Mouse (Mus musculus): ENCODE measurements around the gene Gm20696. TPM values are rescaled to one million over a fixed set of nuclear protein-coding genes. Genes with fewer than 3 reads are reported as not detected.

Gene Gm20696
- total and polyA plus RNA-seq, 2 experiments from 2014 or later, result 2.5 to 3.6 TPM

DNA sequence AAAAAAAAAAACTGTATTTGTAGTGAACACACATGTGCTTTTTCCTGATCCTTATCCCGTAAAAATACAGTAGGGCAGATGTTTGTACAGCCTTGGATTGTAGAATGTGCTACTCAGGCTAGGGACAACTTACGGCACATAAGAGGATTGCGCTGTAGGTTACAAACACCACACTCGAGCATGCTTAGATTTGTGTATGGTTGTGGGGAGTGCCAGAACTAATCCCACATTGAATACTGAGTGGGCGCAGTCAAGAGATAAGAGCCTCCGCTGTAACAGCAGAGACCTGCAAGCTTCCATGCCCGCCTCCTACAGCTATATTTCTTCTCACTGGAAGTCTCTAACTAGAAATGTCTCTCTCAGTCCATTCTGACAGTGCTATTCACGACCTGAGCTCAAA, 431.0 kb downstream of the Gm20696 start:
- no peak for TF ChIP-seq CTCF (IDR thresholded peaks at IDR 0.05; ENCODE audit: low read depth)
- no peak for DNase-seq (ENCODE audit: low spot score)
- WGBS, result 90% methylated on average over 8 of the region's 8 CpGs
- Histone ChIP-seq H3K4me3 (ENCODE audit: low read length) (no peak overlapping the region), H3K27ac (no peak overlapping the region), H3K36me3 (ENCODE audit: insufficient read depth, low read length) (no peaks in the 10 kb centered on the region), H3K4me1 (ENCODE audit: insufficient read depth, low read length) (no peaks in the 10 kb centered on the region), H3K9me3 (ENCODE audit: low read length) (no peaks in the 10 kb centered on the region), H3K27me3 (ENCODE audit: insufficient read depth, low read length) (no peaks in the 10 kb centered on the region), H3K9ac (replicated peaks; ENCODE audit: low read length) (no peak overlapping the region), H3K4me2 (ENCODE audit: low read depth, low read length) (no peak overlapping the region)
- ATAC-seq, result no peak

DNA sequence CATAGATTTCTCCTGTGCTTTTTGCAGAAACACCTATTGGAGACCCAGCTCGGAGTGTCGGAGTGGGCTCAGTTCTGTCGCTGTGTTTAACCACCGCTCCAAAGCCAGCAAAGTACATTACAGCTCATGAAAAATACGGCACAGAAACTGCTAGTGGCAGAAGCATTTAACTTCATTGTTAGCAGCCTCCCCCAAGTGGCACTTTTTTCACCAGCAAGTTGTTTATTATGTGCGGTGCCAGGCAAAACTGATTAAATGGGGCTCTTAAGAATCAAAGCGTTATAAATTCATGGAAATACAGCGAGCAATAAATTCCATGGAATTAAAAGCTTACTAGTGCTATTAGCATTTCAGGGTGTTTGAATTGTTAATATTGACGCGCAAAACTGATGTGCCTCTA, 433.2 kb downstream of the Gm20696 start:
- WGBS, result 61% methylated on average over 10 of the region's 10 CpGs
- no peaks in the 10 kb centered on the region for H3K36me3 ChIP-seq (ENCODE audit: insufficient read depth, low read length)
- no peak overlapping the region for H3K9ac ChIP-seq (replicated peaks; ENCODE audit: low read length)
- no peaks in the 10 kb centered on the region for H3K4me1 ChIP-seq (ENCODE audit: insufficient read depth, low read length)
- no peak for ATAC-seq
- no peak for TF ChIP-seq CTCF (IDR thresholded peaks at IDR 0.05; ENCODE audit: low read depth)
- DNase-seq (ENCODE audit: low spot score), result peak; percentile 37
- no peak overlapping the region for H3K4me3 ChIP-seq (ENCODE audit: low read length)
- no peak overlapping the region for H3K27ac ChIP-seq
- no peaks in the 10 kb centered on the region for H3K9me3 ChIP-seq (ENCODE audit: low read length)
- H3K4me2 ChIP-seq (ENCODE audit: low read depth, low read length), result no peak overlapping the region
- no peaks in the 10 kb centered on the region for H3K27me3 ChIP-seq (ENCODE audit: insufficient read depth, low read length)

DNA sequence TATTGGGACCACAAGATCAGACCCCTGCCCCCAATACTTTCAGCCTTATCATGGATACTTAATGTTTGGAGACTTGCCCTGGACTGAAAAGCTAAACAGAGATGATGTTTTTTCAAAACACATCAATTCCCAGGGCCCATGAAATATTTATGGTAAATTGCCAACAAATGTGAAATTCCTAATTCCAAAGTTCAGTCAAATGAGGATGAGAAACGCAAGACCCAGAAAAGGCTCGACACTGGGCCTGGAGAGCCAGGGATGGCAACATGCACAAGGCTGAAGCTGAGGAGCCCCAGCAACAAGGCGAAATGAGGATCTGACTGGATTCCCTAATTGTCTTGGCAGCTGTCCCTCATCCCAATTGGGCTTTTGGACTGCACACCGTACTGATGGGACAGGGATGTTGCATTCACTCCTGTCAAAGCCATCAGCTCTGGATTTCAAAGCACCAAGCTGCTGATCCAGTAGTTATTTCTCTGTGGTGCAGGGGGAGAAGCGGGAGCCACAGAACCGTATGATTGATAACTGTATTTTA, 438.2 kb downstream of the Gm20696 start:
- H3K36me3 ChIP-seq (ENCODE audit: insufficient read depth, low read length), result no peaks in the 10 kb centered on the region
- WGBS, result 60% methylated on average over 6 of the region's 6 CpGs
- H3K4me1 ChIP-seq (ENCODE audit: insufficient read depth, low read length), result no peaks in the 10 kb centered on the region
- DNase-seq (ENCODE audit: low spot score) (no peak), ATAC-seq (no peak)
- H3K4me3 ChIP-seq (ENCODE audit: low read length), result no peak overlapping the region
- H3K9ac ChIP-seq (replicated peaks; ENCODE audit: low read length), result no peak overlapping the region
- H3K27me3 ChIP-seq (ENCODE audit: insufficient read depth, low read length), result no peaks in the 10 kb centered on the region
- no peak for TF ChIP-seq CTCF (IDR thresholded peaks at IDR 0.05; ENCODE audit: low read depth)
- no peak overlapping the region for H3K4me2 ChIP-seq (ENCODE audit: low read depth, low read length)
- no peak overlapping the region for H3K27ac ChIP-seq
- H3K9me3 ChIP-seq (ENCODE audit: low read length), result no peaks in the 10 kb centered on the region

DNA sequence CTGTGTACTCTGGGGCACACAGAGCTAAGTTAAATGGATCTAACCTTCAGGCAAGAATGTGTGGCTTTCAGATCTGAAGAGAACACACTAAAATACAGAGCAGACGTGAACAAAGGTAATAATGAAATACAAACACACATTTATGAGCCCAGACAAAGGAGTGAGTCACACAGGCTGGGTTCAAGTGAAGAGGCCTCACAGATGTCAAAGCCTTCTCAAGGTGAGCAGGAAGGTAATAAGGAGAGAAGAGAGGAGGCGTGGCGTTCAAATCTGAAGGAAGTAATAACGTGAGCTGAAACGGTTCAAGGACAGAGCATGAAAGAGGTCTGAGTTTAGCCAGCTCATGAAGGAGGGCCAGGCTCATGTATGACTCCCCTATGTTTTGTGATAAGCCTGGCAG, 445.4 kb downstream of the Gm20696 start:
- H3K9me3 ChIP-seq (ENCODE audit: low read length), result no peaks in the 10 kb centered on the region
- ATAC-seq (no peak), DNase-seq (ENCODE audit: low spot score) (no peak)
- WGBS, result 91% methylated on average over 5 of the region's 5 CpGs
- no peak overlapping the region for H3K4me3 ChIP-seq (ENCODE audit: low read length)
- no peak overlapping the region for H3K4me2 ChIP-seq (ENCODE audit: low read depth, low read length)
- no peaks in the 10 kb centered on the region for H3K4me1 ChIP-seq (ENCODE audit: insufficient read depth, low read length)
- H3K27me3 ChIP-seq (ENCODE audit: insufficient read depth, low read length), result no peaks in the 10 kb centered on the region
- no peak overlapping the region for H3K27ac ChIP-seq
- no peak overlapping the region for H3K9ac ChIP-seq (replicated peaks; ENCODE audit: low read length)
- TF ChIP-seq CTCF (IDR thresholded peaks at IDR 0.05; ENCODE audit: low read depth), result no peak
- no peaks in the 10 kb centered on the region for H3K36me3 ChIP-seq (ENCODE audit: insufficient read depth, low read length)

DNA sequence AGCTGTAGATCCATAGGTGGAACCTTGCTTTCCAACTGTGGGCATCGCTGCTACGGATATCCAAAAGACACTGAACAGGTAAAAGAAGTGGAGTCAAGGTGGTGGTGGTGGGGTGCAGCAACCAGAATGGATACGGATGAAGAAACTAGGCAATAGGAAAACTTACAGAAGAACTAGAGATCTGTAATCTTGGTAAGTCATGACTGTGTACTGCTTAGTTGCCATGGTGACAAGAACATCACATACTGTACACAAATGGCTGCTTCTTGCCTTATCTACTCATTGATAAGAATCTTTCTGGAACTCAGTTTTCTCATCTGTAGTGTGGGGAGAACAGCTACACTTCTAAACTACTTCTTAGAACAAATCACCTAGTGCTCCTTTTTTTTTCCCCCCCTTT, 446.1 kb downstream of the Gm20696 start:
- ATAC-seq (no peak), DNase-seq (ENCODE audit: low spot score) (no peak)
- Histone ChIP-seq H3K27ac (no peak overlapping the region), H3K4me3 (ENCODE audit: low read length) (no peak overlapping the region), H3K9me3 (ENCODE audit: low read length) (no peaks in the 10 kb centered on the region), H3K4me2 (ENCODE audit: low read depth, low read length) (no peak overlapping the region), H3K4me1 (ENCODE audit: insufficient read depth, low read length) (no peaks in the 10 kb centered on the region), H3K36me3 (ENCODE audit: insufficient read depth, low read length) (no peaks in the 10 kb centered on the region), H3K9ac (replicated peaks; ENCODE audit: low read length) (no peak overlapping the region), H3K27me3 (ENCODE audit: insufficient read depth, low read length) (no peaks in the 10 kb centered on the region)
- WGBS, result 93% methylated on average over 3 of the region's 3 CpGs
- no peak for TF ChIP-seq CTCF (IDR thresholded peaks at IDR 0.05; ENCODE audit: low read depth)

DNA sequence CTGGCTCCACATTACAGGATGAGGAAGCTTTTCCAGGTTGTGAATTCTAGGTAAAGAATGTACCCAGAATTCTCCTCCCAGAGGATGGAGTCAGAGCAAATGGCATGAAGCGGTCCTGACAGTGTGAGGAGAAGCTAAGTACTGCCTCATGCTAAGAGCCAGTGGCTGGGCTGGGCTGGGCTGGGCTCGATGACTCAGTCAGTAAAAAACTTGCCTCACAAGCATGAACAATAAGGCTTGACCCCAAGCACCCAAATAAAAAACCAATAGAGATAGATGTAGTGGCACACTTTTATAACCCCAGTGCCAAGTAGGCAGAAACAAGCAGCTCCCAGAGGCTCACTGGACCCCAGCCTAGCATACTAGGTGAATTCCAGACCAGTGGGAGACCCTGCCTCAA, 448.8 kb downstream of the Gm20696 start:
- ATAC-seq (no peak), DNase-seq (ENCODE audit: low spot score) (no peak)
- H3K9me3 ChIP-seq (ENCODE audit: low read length), result no peaks in the 10 kb centered on the region
- TF ChIP-seq CTCF (IDR thresholded peaks at IDR 0.05; ENCODE audit: low read depth), result no peak
- no peaks in the 10 kb centered on the region for H3K36me3 ChIP-seq (ENCODE audit: insufficient read depth, low read length)
- H3K4me1 ChIP-seq (ENCODE audit: insufficient read depth, low read length), result no peaks in the 10 kb centered on the region
- no peak overlapping the region for H3K27ac ChIP-seq
- H3K27me3 ChIP-seq (ENCODE audit: insufficient read depth, low read length), result no peaks in the 10 kb centered on the region
- no peak overlapping the region for H3K4me3 ChIP-seq (ENCODE audit: low read length)
- no peak overlapping the region for H3K4me2 ChIP-seq (ENCODE audit: low read depth, low read length)
- 76% methylated on average over 2 of the region's 2 CpGs for WGBS
- H3K9ac ChIP-seq (replicated peaks; ENCODE audit: low read length), result no peak overlapping the region

DNA sequence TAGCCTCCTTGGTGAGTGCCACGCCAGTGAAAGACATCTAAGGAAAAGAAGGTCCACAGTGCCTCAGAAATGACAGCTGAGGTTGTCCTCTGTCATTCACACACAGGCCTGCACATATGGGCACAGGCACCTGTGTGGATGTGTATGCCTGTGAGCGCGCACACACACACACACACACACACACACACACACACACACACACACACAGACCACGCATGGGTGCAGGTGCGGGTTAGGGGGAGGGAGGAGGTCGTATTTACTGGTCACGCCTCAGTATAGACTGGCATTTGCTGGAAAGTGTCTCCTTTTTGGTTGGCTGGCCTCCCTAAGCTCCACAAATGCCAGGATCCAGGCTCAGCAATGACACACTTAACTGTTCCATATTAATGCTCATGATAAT, 449.4 kb downstream of the Gm20696 start:
- 74% methylated on average over 7 of the region's 7 CpGs for WGBS
- Histone ChIP-seq H3K27ac (no peak overlapping the region), H3K27me3 (ENCODE audit: insufficient read depth, low read length) (no peaks in the 10 kb centered on the region), H3K4me1 (ENCODE audit: insufficient read depth, low read length) (no peaks in the 10 kb centered on the region), H3K4me3 (ENCODE audit: low read length) (no peak overlapping the region), H3K9me3 (ENCODE audit: low read length) (no peaks in the 10 kb centered on the region), H3K36me3 (ENCODE audit: insufficient read depth, low read length) (no peaks in the 10 kb centered on the region), H3K9ac (replicated peaks; ENCODE audit: low read length) (no peak overlapping the region), H3K4me2 (ENCODE audit: low read depth, low read length) (no peak overlapping the region)
- no peak for TF ChIP-seq CTCF (IDR thresholded peaks at IDR 0.05; ENCODE audit: low read depth)
- ATAC-seq (no peak), DNase-seq (ENCODE audit: low spot score) (no peak)

All from hindbrain, postnatal 0 days (tissue).